Mouse (Mus musculus) CH12F3 (cell line): ENCODE results near the gene Rnaseh1.

Experiments
- in situ Hi-C: fragments of 300-500 bp; cut with MboI; formaldehyde crosslinking; loops from 2 replicates; pipeline ENCODE4 v1.14.3; 2020; ENCODE audit warnings: low sequenced_read_pairs

Rnaseh1 gene

GRCm38 (mm10) chr12:28649141-28650110, at the start of gene Rnaseh1:
Gene Rnaseh1, plus strand, starts transcription at chr12:28649602.
- in situ Hi-C loops = no loop called here

DNA sequence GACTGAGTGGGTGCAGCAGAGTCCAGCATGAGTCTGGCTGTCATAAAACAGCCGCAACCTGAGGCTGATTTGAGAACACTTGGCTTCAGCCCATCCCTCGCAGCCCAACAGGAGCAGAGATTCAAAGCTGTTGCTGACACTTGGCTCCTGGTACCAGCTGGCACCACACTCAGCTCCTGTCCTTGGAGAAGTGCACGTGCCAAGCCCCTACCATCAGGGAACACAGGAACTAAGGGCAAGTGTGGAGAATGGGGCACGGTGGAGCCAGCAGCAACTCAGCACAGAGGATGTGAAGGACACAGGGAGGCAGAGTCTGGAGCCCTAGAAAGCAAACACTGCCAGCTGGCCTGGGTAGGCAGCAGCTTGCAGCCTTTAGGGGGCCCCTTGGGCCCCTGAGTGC, 47.1 kb upstream of the Rnaseh1 start:
- in situ Hi-C loops = loop anchor here (25.0 kb wide), 1 partner anchor 685 kb away; no protein-coding TSS in a partner anchor

GRCm38 (mm10) chr12:28603494-28603893, 45.9 kb upstream of the Rnaseh1 start:
- in situ Hi-C loops = loop anchor here (25.0 kb wide), 1 partner anchor 684 kb away; no protein-coding TSS in a partner anchor

GRCm38 (mm10) chr12:28607546-28608305, 41.7 kb upstream of the Rnaseh1 start:
- in situ Hi-C loops = loop anchor here (25.0 kb wide), 1 partner anchor 680 kb away; no protein-coding TSS in a partner anchor

DNA sequence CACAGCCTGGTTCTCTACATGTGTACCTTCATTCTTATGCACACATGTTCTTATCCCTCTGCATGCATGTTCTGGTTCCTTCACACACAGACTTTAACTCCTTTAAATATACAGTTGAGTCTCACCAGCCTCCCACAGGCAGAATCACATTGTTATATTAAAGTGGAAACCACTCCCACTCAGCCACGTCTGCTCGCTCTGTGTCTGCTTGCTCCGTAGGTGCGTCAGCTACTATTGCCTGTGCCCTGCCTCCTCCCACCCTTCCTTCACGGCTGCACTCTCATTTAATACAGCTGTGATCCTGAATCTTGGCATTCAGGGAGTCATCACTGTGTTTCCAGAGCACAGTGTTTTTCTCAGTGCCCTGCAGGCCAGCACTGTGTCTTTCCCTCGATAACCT, 37.0 kb upstream of the Rnaseh1 start:
- in situ Hi-C loops = loop anchor here (25.0 kb wide), 1 partner anchor 675 kb away; no protein-coding TSS in a partner anchor

DNA sequence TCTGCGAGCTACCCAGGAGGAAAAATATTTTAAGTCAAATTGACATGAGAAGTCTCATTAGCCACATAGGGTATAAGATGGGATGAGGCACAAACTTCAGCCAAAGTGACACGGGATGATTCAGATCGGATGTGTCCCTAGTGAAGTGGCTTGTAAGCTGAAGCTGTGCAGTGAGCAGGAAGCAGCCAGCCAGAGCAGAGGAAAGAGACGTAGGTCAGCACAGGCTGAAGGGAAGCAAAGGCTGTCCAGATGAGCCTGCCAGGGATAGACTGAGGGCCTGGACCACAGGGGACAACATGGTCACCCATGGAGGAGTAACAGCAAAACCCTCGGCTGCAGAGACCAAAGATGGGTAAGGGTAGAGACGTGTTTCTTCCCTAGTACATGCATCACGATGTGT, 35.0 kb upstream of the Rnaseh1 start:
- in situ Hi-C loops = loop anchor here (25.0 kb wide), 1 partner anchor 673 kb away; no protein-coding TSS in a partner anchor

DNA sequence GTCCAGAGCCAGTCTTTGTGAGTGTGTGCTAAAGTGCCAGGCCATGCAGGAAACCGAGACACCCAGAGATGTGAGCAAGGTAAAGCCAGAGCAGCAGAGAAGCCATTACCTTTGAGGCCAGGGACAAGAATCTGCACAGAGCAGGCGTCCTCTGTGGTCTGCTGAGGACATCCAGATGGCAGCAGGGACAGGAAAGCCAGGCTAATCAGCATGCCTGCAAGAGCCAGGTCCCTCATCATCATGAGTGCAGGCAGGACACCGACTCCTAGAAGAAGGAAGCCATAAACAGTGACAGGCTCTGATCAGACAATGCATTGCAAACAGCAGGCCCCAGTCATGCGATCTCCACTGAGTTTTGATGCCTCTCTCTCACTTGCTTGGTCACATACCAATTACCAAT, 32.1 kb upstream of the Rnaseh1 start:
- in situ Hi-C loops = loop anchor here (25.0 kb wide), 1 partner anchor 670 kb away; no protein-coding TSS in a partner anchor

DNA sequence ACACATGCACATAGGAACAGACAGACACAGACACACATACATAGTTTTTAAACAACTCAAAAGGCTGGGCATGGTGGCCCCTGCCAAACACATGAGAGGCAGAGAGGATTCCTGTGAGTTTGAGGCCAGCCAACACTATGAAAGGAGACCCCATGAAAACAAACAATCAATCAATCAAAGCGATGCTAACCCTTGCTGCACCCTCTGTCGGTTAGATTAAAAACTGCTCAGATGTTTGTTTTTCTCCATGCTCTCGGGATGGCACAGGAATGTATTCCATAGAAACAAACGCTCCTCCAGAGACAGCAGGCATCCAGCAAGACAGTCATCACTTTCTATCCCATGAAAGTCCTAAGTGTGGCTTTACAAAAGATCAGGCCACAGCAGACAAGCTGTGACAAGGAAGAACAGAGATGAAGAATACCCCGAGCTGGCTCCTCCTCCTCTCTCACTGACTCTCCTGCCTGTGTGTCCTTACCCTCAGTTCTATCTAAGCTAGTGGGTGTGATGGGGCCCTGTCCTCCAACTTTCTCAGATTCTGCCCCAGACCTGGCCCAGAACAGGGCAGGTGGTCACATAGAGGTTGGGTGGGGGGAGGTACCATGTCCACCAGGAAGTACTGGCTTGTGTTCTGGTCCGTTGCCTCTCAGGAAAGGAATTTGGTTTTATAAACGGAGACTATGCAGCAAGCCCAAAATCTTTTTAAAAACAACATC, 27.8 kb upstream of the Rnaseh1 start:
- in situ Hi-C loops = loop anchor here (25.0 kb wide), 1 partner anchor 666 kb away; no protein-coding TSS in a partner anchor

- in situ Hi-C loops = loop anchor here (25.0 kb wide), 1 partner anchor 665 kb away; no protein-coding TSS in a partner anchor
These were observed 27.3 kb upstream of the Rnaseh1 start for GRCm38 (mm10) chr12:28622167-28622532.

- in situ Hi-C loops = loop anchor here (25.0 kb wide), 1 partner anchor 665 kb away; no protein-coding TSS in a partner anchor
These were observed 26.8 kb upstream of the Rnaseh1 start for GRCm38 (mm10) chr12:28622641-28623040.

DNA sequence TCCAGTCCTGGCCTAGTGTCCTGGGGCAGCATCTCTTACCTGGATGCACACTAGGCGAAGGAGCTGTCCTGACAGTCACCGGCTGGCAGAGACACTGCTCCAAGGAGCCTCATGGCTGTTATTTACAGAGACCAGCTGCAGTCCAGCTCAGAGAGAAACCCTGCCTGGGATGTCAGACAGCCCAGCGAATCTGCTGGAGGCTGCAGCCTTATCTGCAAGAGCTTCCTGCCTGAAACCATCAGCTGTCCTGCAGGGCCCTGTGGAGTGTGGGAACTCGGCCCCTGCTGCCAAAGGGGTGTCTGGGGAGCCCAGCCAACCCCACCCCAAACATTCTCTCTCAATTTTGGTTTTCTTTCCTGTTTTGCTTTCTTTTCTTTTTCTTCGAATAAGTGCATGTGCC, 26.2 kb upstream of the Rnaseh1 start, which contains the start of gene Colec11:
Colec11 (minus strand) TSS at position 183 of the 400 bp plus-strand sequence.
- in situ Hi-C loops = loop anchor here (25.0 kb wide), 1 partner anchor 664 kb away; no protein-coding TSS in a partner anchor

DNA sequence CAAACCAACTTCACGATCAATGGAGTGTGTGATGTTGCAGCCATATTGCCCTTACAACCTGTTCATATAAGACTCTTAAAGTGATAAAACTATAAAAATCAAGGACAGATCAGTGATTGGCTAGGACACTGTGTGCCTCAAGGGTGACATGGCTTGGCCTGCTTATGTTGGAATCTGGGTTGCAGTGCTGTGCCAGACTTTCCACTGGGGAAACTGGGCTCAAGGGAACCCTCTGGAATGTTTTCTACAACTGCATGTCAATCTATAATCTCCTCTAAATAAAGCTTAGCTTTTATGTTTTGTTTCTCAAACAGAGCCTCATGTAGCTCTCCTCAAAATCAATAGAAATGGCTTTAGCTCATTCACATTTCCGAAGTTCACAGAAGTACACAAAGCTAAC, 25.2 kb upstream of the Rnaseh1 start:
- in situ Hi-C loops = loop anchor here (25.0 kb wide), 1 partner anchor 663 kb away; no protein-coding TSS in a partner anchor

- in situ Hi-C loops = no loop called here
These were observed 24.0 kb upstream of the Rnaseh1 start for GRCm38 (mm10) chr12:28625407-28625806.

DNA sequence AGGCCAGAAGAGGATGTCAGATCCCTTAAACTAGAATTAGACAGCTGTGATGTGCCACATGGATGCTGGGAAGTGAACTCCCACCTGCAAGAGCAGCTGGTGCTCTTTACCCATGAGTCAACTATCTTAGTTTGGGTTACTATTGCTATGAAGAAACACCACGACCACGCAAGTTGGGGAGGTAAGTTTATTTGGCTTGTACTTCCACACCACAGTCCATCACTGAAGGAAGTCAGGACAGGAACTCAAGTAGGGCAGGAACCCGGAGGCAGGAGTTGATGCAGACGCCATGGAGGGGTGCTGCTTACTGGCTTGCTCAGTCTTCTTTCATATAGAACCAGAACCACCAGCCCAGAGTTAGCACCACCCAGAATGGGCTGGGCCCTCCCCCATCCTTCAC, 22.3 kb upstream of the Rnaseh1 start:
- in situ Hi-C loops = no loop called here

DNA sequence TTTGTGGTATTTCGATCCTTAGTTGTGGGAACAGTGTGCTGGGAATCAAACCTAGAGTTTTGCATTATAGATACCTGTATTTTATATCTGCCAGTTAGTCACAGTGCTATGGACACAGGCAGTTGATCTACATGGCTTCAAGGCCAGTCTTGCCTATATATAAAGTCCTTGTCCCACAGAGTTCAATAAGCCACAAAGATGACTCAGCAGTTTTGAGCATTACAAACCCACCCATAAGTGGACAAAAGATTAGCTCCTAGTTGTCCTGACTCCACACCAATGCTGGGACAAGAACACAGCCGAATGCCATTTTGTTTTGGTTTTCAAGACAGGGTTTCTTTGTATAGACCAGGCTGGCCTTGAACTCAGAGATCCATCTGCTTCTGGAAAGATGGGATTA, 21.0 kb upstream of the Rnaseh1 start:
- in situ Hi-C loops = no loop called here

DNA sequence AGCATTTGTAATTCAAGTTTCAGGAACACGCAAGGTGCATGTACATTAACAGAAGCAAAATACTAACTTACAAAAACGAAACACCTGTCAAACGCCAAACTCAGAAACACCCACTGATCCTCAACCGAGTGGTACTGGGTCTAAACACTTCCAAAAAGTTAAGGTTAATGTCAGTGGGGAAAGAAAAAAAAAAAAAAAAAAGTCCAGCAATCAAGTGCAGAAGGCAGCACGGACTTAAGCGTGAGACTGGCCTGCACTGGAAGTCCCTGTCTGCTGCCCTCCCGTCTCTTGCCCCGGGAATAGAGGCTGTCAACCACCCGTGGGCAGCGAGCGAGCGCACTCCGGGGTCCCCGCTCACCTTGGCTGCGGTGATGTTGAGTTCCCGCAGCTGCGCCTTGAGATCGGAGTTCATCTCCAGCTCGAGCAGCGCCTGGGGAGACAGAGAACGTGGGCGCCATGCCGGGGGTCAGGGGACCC, 14.3 kb upstream of the Rnaseh1 start:
- in situ Hi-C loops = no loop called here

GRCm38 (mm10) chr12:28635535-28636476, 13.6 kb upstream of the Rnaseh1 start, which contains the start of gene Rps7:
Gene Rps7, minus strand, starts transcription at chr12:28635953.
- in situ Hi-C loops = no loop called here

DNA sequence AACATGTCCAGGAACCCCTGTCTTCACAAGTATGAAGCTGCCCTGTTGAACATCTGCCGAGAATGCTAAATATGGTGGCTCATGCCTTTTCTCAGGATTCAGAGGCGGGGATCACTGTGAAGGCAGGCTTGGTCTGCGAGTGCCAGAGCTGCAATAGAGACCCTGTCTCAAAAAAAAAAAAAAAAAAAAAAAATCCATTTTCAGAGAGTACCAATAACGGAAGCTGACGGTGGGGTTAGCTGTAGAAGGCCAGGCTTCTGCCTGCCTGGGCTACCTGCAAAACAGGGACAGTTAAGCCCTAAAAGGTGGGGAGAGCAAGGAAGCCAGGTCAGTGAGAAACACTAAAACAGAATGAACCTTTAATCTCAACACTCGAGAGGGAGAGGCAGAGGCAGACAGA, 12.9 kb upstream of the Rnaseh1 start:
- in situ Hi-C loops = no loop called here

- in situ Hi-C loops = no loop called here
These were observed 10.6 kb upstream of the Rnaseh1 start for GRCm38 (mm10) chr12:28638778-28639177.
